Mouse (Mus musculus): ENCODE data around the gene Tenm2.

The Tenm2 gene

DNA sequence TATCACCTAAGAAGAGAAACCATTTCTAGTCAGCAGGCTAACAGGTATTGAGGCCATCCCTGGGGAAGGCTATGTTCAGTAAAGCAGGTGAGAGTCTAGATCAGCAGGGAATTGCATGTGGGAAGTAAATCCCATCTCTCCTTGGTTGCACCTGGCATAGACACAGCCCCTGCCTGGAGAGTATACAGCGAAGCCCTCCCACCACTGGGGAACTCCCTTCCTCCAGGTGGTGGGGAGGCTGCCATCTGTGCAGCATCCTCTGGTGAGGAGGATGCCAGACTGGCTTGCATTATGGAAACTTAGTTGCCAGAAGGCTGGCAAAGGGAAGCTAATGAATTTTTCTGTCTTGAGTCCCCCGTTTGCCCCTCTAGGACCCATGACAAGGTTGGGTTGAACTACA is 1243.9 kb downstream of the Tenm2 start:
- no peak for DNase-seq (ENCODE audit: low spot score)

GRCm38 (mm10) chr11:35989967-35990366 is 1245.8 kb downstream of the Tenm2 start:
- no peak for DNase-seq (ENCODE audit: low spot score)

DNA sequence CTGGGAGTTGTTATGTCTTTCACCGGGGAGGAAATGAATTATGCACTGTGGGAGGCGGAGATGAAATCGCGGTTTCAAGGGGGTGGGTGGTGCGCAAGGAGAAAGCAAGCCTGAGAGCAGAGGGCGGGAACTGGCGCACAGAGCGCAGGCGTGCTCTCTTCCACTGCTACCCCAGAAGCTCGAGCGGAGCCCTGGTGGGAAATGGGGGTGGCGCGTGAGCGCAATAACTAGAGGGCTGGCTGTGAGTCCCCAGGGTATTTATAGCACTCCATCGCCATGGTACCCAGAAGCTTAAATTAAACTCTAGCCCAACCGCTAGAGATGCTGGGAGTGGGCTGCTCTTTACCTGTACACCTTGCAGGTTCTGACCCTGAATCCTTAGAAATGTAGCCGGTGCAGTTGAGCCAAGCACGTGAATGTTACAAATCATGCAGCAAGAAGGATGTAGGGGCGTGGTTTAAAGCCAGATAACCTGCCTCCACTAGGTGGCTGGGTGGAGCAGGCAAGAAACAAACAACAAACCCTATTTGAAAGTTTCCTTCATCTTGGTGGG is 1249.8 kb downstream of the Tenm2 start:
- peak; percentile 42 for DNase-seq (ENCODE audit: low spot score)

DNA sequence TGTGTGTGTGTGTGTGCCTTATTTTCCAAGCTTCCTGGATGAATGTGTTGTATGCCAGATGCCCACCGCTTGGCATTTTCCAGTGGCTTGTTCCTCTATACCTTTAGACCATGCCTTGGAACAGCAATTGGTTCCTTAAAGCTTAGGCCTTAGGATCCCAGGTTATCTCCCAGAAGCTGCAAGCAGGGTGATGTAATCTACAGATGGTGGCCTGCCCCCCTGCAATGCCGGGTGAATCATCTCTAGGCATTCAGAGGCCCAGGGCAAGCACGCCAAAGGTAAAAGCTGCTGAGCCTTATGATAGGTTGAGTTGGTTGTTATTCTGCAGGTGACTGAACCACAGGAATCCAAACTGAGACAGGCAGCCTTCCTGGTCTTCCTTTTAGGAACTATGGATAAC is 1253.0 kb downstream of the Tenm2 start:
- no peak for DNase-seq (ENCODE audit: low spot score)

GRCm38 (mm10) chr11:35980411-35980917 is 1255.3 kb downstream of the Tenm2 start, which contains the start of gene Wwc1:
TSS of gene Wwc1 (minus strand) at chr11:35980527.
- DNase-seq (ENCODE audit: low spot score): peak; percentile 83

DNA sequence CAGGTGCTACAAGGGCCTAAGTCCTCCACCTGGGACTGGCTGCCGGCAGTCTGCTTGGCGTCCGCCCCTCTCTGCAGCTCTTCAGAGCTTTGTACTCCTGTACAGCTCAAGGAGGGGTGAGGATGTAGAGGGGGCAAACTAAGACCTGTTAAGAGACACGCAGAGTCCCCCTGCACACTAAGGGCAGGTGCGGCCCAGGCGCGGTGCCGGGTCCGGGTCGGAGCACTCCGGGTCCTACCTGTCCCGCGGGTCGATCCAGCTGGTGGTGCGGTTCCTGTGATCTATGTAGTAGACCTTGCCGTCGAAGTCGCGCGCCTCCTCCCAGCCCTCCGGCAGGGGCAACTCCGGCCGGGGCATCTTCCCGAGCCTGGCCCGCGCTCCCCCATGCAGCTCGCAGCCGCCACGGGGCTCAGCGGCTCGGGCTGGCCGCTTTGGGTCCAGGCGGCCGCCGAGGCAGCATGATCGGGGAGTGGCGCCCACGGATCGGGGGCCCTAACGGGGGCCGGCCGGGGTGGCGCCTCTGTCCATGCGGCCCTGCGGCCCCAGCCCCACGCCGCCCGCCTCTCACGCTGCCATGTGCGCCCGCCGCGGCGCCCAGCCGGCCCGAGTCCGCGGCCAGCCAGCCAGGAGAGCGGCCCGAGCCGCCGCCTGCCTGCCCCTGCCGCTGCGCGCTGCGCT is 1255.9 kb downstream of the Tenm2 start:
- DNase-seq (ENCODE audit: low spot score): peak; percentile 38

GRCm38 (mm10) chr11:35979266-35979732 is 1256.5 kb downstream of the Tenm2 start:
- DNase-seq (ENCODE audit: low spot score): peak; percentile 39

GRCm38 (mm10) chr11:35977796-35978195 is 1258.0 kb downstream of the Tenm2 start:
- DNase-seq (ENCODE audit: low spot score): no peak

- DNase-seq (ENCODE audit: low spot score): no peak
Observed at GRCm38 (mm10) chr11:35977096-35977495, 1258.7 kb downstream of the Tenm2 start.

- DNase-seq (ENCODE audit: low spot score): no peak
Observed at GRCm38 (mm10) chr11:35976482-35976881, 1259.3 kb downstream of the Tenm2 start.

GRCm38 (mm10) chr11:35974632-35975450 is 1260.9 kb downstream of the Tenm2 start:
- DNase-seq (ENCODE audit: low spot score): no peak

DNA sequence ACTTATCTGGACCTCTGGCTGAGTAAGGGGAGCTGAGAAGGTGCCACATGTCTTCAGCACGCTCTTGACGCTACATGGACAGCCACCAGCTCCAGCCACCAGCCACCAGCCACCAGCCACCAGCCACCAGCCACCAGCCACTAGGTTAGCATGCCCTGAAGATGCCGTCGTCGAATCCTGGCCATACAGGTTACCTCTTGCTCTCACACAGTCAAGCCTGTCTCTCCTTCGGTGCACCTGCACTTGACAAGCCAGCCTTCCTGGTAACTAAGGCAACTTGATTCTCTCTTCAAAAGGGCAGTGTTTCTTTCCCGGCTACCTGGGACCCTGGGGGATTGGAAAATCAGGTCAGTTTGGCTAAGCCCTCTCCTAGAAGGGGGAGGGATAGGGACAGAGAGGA is 1262.6 kb downstream of the Tenm2 start:
- DNase-seq (ENCODE audit: low spot score): no peak

DNA sequence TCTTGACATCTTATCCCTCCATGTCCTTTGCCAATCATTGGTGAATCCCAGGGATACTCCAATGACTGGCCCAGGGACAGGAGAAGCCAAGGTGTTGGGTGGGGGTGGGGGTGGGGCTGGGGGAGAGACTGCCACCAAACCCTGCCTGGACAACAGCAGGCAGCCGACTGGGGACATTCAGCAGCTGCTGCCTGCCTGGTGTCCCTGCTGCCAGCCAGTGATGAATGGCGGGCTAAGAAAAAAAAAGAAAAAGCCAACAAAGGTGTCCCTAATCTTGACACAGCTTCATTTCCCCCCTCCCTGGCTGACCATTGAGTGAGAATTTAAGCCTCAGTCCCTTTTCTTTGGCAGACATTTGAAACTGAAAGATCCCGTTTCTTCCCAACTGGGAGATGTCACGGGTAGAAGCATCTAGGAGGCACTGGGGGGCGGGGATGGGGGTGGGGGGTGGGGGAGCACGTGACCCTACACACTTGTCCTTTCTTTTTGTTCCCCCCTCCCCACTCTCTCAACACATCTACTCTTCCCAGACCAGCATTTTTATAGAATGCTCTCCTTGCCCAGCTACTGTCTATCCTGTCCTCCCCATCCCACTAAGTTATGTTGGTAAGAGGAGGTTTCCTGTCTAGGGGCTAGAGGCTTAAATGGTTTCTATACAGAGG is 1263.4 kb downstream of the Tenm2 start:
- DNase-seq (ENCODE audit: low spot score): no peak

- no peak for DNase-seq (ENCODE audit: low spot score)
Observed at GRCm38 (mm10) chr11:35970806-35971705, 1264.7 kb downstream of the Tenm2 start.

- DNase-seq (ENCODE audit: low spot score): no peak
Observed at GRCm38 (mm10) chr11:35968291-35968690, 1267.5 kb downstream of the Tenm2 start.

- DNase-seq (ENCODE audit: low spot score): no peak
Observed at GRCm38 (mm10) chr11:35963981-35964549, 1271.7 kb downstream of the Tenm2 start.

DNA sequence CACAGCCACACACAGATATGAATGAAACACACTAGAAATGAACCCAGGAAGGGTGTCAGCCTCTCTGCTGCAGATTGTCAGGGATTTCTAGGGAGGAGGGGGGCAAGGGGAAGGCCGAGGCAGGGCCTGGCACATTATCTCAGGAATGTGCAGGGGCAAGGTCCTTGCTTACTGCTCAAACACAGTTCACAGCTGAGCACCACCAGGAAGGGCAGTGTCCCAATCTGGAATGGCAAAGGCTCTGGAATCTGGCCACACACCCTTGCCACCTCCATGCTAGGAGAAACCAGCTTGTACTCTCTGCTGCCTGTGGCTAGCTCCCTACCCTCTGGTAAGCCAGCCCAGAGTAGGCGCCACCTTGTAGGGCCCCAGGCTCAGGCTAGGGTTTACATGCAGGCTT is 1272.2 kb downstream of the Tenm2 start:
- DNase-seq (ENCODE audit: low spot score): peak; percentile 40

DNA sequence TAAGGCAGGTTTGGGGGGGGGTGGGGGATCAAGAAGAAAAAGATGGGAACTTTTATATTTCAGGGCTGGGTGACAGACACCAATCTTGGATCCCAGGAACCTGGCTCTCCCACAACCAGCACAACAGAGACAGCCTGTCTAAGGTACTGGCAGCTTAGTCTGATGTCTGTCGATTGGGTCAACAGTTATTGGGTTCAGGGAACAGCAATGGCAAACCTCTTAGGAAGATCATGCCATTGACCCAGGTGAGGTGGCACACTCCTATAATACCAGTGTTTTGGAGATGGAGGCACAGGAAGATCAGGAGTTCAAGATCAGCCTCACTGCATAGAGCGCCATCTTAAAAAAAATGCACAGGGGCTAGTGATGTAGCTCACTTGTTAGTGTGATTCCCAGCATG is 1273.3 kb downstream of the Tenm2 start:
- DNase-seq (ENCODE audit: low spot score): no peak

DNA sequence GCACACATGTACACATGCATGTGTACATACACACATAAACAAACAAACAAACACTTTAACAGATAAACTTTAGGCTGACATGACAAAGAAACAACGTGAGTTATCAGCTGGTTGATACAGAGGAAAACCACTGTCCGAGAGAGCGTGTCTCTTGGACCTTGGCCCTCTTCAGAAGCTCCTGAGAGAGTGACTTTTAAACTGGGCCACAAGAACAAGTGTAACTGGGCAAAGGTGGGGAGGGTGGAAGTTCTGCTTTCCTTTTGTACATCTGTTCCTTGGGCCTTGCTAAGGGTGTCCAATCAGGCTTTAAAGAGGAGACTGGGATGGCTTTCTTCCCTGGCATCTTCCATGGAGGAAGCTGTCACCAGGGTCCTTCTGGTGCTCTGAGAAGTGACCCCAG is 1276.5 kb downstream of the Tenm2 start:
- DNase-seq (ENCODE audit: low spot score): no peak
